Mouse (Mus musculus) cerebellum, adult 9-10 months (tissue): ENCODE measurements at regions not wholly inside any gene's neighbourhood (a gene's known extent, or its start where the extent isn't known, plus 50 kb on each side); places are given as distances from the start of the nearest gene placed in this dataset.

Experiments used
- DNase-seq: peaks from one replicate; pipeline ENCODE4 v3.0.0; 2022

DNA sequence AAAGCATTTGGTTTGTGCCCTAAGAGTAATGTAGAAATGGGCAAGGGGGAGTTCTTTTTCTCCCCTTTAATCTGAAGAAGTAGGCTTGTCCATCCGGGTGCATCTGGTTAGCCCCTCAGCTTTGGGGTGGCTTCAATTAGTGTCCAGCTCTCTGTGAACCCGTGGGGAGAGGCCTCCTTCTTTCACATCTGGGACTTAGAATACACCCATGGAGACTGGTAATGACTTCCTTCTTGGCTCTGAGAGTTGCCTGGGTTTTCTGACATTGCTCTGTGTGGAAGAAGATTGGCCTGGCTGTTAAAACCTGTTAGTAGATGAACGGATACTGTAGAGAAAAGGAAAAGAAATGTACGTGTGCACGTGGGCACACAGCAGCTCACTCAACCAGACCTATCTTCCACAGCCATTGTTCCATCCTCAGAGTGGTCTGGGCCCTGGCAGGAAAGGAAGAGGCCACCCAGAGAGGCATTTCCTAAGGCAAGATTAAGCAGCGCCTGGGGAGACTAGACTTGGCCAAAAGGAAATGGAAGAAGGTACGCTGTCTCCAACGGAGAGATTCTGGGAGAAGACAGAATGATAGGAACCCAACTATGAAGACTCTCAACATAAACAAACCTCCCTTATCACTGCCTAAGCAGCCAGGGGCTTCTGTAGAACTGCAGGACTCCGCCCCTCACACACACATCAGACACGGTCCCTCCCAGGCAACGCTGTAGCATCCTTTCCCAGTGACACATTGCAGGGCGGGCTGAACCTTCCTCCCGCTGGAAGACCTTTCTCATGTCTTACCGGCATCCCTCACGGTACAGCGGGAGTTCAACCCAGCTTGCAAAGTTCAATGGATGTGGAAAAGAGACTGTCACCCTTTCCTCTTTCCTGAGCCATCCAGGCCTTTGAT, 372.4 kb downstream of the Foxo1 start:
- no peak for DNase-seq

DNA sequence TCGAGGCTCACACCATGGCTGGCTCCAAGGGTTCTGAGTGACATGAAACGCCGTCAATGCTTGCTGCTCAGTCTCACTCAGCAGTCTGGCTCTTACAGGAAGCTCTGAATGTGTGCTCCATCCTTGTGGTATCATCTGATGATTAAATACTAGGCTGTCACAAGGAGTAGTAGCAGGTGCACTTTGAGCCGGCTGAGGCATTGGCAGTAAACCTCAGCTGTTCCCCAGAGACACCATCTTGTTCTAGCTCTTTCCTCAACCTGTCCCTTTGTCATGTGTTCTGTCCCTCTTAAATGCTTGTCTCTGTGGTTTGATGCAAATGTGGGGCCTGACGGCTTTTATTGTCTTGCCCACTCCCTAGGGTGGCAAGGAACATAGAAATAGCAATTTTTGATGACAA, 370.7 kb downstream of the Foxo1 start:
- no peak for DNase-seq

DNA sequence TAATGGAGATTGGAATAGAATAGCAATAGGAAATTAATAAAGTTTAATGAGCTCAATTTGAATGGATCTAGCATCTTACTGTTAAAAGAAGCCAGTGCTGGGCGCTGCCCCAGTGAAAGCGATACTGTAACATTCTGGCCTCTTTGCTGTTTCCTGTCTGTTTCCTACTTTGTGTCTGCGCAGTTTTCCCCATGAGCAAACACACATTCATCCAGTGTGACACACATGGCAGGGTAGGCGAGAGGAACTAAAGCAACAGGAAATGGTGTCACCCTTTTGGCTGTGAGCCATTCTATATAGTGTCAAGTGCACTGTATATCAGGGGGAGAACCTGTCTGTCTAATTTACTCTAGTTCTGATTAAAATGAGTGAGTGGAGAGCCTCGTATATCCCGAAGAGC, 366.2 kb downstream of the Foxo1 start:
- DNase-seq: no peak

DNA sequence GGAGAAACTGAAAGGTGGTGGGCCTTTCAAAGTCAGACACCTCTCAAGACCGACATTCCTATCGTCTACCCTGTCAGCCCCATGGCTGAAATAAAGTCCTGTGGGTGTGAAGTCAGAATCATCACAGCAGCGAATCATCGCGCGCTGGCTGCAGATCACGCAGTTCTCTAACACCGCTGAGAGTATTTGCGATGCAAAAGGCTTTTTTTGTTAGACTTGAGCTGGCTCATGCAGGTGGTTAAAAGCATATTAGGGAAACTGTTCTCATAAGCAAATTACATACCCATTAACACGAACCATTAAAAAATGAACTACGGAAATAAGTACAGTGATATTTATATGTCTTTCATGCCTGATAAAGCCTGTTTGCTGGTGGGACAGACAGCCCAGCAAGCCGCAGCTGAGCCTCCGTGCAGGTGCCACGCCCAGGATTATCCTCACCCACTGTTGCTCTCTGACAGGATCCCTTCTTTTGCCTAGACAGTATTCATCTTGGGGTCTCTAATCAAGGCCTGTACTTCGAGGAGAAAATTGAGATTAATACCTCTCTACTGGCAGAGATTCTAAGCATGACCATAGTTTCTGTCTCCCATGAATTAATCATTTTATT, 365.5 kb downstream of the Foxo1 start:
- DNase-seq: no peak

DNA sequence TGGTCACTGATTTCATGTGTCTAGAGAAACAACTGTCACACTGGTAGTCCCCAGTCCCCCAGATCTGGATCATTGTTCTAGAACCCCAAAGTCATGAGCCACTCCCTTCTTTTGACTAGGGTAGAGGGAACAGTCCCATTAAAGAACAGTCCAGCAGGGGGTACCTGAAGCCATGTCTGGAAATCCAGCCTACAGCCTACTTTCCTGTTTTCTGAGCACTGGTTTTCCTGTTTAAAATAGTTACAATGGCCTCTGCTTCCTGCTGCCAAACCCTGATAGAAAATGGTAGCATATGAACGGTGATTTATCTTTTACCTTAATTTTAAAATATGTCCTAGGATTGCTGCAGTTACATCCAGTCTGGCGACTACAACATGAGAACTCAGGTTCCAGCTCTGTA, 364.5 kb downstream of the Foxo1 start:
- no peak for DNase-seq

DNA sequence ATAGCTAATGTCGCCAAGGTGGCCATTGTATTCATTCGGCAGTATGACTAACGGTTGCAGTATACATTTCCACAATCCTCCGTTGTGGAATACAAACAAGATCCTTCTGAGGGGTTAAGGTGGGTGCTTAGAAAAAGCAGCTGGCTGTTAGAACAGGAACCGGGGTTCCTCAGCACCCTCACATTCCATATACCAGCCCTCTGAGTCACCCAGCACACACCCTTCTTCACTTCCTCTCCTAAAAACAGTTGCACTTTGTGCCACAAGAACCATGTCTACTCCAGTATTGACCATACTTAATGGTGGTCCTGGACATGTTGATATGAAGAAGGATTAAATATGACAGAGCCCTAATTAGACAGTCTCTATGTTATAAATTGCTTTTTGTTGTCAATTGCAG, 362.1 kb downstream of the Foxo1 start:
- no peak for DNase-seq

DNA sequence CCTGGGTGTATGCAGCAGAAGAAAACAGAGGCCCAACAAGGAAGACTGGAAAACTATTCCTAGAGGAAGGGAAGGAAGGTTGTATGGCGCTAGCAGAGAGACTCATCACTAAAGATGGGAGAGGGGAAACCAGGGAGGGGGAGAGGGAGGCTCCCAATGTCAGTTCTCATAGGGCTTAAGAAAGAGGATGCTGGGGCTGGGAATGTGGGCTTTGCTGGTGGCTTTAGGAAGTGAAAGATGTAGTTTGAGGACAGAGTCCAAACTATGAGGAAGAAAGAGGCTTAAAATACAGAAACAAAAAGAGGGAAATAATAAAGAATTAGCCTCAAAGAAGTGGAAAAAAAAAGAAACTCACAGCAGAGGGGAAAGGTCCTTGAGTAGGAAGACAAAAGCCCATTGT, 357.0 kb downstream of the Foxo1 start:
- no peak for DNase-seq

DNA sequence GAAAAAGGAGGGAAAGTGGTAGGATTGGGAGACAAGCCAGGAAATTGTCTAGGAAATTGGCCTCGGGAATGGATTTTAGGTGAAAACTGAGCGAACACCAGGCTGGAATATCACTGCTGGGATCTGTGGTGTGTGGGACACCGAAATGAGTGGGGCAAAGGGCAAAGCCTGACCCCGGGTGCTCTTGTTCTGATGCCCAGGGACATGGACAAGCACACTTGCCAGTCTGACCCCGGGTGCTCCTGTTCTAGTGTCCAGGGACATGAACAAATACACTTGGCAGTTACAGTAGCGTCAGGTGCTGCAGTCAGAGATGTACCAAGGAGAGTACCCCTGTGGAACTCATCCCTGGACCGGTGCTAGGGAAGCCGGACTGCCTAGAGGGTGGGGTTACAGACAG, 354.4 kb downstream of the Foxo1 start:
- no peak for DNase-seq

DNA sequence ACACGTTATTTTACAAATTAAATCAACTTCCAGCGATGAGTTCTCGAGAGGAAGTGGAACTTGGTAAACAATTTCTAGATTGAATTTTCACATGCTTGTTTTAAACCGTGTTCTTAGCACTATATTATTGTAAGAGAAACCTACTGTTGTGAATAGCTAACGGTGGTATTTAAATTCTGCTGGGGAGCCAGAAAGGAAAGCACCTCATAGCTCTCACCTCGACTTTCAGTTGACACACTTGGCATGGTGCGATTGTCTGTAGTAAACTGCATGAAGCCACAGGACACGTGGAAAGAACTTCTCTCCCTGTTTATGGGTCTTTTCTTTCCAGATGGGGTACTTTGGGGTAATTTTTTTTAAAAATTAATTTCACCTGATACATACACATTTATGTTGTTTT, 353.8 kb downstream of the Foxo1 start:
- no peak for DNase-seq

DNA sequence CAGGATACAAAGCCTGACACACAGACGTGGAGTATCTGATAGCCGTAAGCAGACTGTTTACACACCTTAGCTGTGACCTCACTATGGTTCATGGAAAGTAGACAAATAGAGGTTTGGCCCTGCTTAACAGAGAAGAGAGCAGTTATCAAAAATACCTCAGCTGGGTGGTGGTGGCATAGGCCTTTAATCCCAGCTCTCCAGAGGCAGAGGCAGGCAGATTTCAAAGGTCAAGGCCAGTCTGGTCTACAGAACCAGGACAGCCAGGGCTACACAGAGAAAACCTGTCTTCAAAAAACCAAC, 350.7 kb downstream of the Foxo1 start:
- DNase-seq: no peak

DNA sequence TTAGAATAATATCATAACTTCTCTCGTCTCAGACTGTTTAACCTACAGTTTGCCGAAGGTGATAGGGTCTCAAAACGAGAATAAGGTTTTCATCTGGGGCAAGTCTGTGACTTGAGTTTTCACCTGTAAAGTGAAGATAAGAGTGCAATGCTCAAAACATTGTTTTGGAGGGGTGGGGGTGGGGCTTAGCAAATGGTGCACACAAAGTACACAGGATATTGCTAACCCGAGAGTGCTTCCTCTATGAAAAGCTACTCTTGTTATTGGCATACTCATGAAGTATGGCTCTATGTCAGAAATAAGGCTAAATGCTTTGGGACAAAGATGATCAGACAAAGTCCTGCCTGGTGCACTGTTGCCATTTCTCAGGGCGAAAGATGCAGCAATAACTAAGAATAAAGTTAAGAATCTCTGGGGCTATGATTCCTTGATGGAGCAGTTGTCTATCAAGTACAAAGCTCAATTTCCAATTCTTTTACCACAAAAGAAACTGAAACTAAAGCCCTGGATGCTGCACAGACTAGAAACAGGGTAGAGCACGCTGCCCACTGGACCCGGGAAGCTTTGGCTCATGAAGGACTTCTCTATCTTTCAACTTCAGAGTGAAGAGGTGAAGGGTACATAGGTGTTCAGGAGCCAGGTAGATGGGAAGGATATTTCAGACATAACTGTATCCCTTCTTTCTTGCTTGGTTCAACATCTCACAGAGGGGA, 350.2 kb downstream of the Foxo1 start:
- DNase-seq: no peak

DNA sequence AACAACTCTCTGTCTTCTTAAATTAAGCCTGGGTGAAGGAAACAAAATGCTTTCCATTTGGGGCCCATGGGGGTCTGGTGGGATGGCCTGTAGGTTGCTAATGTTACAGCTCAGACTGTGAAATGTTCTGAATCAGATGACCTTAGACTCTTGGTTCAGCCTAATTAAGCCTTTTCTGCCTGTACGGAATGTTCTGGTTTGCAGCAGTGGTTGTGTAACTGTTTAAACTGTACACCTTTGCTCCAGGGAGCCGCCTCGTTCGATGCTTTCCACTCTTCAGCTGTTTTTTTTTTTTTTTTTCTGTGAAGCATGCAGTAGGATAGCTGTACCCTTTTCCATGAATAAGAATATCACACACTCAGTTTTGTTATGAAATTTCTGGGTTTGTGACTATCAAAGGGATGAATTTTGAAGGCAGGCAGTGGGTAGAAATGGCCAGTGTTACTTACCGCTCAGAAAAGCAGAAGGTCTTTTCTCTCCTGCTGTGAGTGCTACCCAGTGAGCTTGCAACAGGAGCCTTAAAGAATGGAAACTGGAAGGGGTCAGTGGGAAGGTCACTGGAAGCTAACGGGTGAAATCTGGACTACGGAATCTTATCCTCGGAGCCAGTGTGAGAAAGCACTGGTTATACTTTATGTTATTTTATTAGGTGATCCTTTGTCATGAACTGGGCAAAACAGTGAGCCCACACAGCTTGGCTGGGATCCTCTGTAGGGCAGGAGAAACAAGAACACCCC, 349.4 kb downstream of the Foxo1 start:
- DNase-seq: no peak

DNA sequence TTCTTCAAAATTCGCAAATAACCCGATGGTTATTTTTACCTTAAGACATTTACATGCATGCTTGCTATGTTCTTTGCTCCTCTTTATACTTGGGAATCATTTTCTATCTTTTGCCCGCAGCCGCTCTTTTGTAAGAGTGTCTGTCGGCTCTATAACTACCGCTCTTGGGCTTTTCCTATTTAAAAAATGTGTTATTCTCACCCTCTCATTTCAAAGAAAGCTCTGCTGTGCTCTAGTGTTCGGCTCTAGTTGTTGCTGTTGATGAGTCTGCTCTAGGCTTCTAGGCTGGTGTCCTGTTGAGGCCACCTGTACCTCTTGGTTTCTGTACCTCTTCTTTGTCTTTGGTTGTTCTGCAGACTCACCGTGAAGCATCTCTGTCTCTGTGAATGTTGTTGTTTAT, 343.7 kb downstream of the Foxo1 start:
- no peak for DNase-seq

DNA sequence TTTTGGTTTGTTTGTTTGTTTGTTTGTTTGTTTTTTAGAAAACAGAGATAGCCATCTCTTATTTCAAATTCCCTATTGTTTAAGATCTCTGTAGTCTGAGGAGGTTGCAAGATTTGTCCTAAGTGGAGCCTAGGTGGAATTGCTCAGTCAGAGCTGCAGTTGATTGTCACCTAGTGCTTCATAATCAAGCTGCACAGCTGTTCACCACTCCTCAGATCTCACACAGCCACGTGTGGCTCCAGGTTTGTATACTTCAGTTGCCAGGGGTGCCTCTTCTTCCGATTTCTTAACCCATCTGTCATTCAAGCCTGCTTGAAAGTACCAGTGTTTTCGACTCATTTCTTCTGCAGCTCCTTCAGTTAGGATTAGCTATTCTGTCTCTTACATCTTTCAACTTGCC, 342.3 kb downstream of the Foxo1 start:
- DNase-seq: no peak

DNA sequence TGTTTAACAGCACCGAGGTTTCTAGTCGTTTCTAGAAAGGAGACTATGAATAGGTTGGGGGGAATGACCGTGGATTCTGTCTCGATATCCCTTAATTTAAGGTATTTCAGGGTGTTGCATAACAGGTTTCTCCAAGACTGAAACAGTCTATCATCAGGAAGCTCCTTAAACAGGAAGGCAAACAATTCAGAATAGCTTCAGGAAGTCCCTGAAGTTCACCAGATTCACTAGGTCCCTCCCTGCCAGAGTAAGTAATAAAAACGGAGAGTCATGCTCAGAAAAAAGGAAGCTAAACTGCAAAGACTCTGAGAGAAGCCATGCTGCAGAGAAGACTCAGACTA, 339.9 kb downstream of the Foxo1 start:
- no peak for DNase-seq

DNA sequence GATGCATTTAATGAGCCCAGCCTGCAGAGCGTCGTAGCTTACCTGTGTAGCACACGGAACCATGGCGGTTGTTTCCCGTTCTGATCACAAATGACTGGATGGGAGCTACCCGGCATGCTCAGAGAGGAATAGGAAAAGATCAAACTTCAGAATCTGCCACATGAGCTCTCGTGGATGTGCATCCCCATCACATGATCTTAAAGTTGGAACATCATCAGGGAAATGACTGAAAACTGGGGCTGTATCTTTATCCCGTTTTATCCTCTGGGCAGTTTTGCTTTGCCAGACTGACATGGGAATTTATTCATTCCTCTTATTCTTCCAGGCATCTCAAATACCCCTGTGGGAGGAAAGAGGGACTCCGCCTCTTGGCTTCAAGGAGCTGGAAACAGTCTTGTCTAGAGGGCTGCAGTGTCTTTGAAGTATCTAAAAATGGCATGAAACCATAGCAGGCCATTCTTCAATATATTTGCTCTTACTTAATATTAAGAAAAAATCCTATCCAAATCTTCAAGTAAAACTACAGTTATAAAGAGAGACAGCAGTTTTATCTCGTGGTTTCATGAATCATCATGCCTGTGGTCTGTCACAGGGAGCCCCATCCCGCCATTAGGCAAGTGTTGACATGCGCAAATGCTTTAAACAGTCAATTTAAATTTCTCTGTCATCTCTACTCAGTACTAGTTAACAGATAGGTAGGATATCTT, 339.4 kb downstream of the Foxo1 start:
- DNase-seq: no peak

DNA sequence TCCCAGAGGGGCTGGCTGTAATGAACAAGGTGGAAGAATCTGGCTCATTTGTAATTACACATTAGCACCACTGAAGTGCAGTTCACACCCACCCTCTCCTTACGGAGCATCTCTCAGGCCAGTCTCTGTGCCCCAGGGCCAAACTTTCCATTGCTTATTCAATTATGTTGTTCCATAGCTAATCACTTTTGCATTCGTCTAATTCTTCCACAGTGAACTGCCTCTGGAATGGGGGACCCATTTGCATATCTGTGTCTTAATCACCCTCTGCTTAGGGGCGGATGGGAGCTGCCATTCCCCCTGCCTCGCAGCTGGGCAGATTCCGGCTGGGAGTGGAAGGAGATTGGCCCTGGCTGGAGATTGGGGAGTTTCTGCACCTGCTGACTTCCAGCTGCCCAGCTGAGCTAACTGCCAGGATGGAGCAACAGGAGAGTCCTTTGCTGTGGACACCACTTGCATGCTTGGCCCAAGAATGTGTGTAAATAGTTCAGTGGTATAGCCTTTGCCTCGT, 337.2 kb downstream of the Foxo1 start:
- no peak for DNase-seq

DNA sequence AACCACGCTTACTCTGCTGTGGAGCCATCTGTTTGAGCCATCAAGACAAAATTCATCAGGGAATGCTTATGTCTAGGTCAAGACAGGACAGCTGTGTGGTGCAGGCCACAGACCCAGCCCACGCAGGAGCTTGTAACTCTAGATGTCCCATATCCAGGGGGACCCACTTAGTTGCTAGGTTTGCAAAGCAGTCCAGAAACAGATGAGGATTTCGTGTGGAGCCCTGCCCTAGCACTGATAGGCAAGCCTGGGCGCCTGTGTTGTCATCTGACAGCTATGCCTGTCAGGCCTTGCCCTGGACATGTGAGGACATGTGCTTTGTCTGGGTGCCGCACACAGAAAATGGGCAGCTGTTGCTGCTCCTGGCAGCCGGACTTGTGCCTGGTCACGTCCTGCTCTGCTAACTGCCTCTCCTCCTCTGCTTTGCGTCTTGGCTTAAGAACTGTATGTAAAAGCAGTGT, 335.1 kb downstream of the Foxo1 start:
- DNase-seq: no peak

DNA sequence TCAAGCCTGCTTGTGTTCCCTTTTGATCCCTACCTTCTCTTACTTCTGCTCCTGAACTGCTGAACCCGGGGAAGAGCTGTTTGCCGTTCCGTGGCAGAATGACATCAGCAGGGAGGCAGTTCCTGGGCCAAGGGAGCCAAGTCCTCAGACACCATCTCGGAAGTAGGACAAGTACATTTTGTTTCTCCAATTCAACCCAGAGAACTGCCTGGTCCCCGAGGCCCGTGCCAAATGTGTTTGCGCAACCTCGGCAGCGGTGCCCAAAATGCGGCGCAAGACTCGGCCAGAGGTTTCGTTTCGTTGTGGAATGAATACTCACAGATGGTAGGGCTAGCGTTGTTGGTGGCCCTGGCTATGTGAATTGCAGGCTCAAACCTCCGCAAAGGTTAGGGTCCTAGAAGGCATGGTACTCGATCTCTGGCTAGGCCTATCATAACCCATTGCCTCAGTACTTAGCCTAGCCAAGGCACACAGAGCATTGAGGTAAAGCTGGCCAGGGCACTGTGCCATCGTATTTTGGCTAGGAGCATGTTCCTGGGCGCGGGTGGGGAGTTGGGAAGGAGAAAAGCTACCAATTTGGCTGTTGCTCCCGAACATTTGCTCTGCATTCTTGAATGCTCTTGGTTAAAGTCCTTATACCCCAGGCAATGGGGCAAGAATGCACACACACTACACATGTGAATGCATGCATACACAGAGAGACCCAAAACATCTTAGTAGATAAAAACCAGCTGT, 333.0 kb downstream of the Foxo1 start:
- DNase-seq: peak; percentile 94

DNA sequence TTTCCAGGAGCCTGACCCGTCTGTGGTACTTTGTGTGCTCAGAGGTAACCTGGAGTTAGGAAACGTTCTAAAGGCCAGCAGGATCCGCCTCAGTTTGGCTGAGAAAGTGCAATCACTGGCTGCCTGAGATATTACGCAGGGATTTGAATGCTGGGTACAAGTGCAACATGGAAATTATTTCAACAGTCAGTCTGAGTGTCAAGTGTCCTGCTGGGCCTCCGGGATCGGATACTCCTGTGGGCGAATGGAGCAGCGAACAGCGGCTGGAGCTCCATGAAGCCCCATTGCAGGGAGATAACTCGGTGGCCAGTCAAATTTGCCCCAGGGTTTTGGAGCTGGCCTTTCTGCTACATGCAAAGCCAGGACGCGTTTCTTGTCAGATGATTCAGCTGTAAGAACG, 332.4 kb downstream of the Foxo1 start:
- no peak for DNase-seq

DNA sequence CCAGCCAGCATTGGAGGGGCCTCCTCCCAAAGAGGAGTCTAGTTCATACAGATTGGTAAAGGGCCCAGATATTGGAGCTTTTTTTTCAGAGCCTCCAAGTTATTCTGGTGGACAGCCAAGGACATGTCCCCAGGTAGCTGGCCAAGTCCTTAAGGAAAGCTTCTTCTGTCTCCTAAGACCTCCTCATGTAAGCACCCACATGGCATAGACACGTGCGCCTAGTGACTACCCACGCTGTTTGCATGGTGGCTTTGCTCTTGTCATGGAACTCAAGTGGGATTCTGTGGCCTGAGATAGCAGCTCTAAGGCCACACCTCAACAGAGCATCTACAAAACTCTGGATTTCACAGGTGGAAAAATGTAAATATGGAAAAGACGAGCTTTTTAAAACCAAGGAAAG, 332.0 kb downstream of the Foxo1 start:
- DNase-seq: peak; percentile 75

DNA sequence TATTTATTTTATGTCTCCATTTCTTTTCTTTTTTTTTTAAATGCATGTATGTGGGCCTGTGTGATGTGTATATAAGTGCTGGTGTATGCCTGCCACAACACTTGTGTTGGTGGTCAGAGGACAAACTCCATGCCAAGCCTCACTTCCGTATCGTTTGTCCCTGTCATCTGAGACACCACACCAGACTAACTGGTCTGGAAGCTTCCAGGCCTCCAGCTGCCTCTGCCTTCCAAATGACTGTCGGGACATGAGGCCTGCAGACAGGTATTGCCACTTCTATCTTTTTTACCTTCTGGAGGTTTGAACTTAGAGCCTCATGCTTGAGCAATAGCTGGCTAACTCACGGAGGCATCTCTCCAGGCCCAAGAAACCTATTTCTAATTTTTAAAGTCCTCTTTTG, 318.3 kb downstream of the Foxo1 start:
- no peak for DNase-seq
